Mouse (Mus musculus): Measurements from ENCODE around the gene Nnat. TPM values are rescaled to one million over a fixed set of nuclear protein-coding genes. Genes with fewer than 3 reads are reported as not detected.

The Nnat gene
- polyA plus RNA-seq, 1 experiment from 2014 or later, result 7,318 TPM

GRCm38 (mm10) chr2:157536476-157537081 is 23.3 kb upstream of the Nnat start:
- Histone ChIP-seq H3K9ac (no peak overlapping the region), H3K4me2 (no peak overlapping the region), H3K4me3 (no peak overlapping the region), H3K9me3 (no peaks in the 10 kb centered on the region), H3K4me1 (replicated peaks) (peaks cover 63% of the 10 kb centered on the region), H3K27ac (replicated peaks) (peak overlapping the region; percentile 82), H3K36me3 (no peaks in the 10 kb centered on the region), H3K27me3 (no peaks in the 10 kb centered on the region)
- 49% methylated on average over 7 of the region's 7 CpGs for WGBS
- ATAC-seq (ENCODE audit: low FRiP score, low read depth), result no peak

- no peak overlapping the region for H3K9ac ChIP-seq
- H3K27me3 ChIP-seq, result no peaks in the 10 kb centered on the region
- peak overlapping the region; percentile 82 for H3K27ac ChIP-seq (replicated peaks)
- no peak overlapping the region for H3K4me2 ChIP-seq
- no peak overlapping the region for H3K4me3 ChIP-seq
- H3K4me1 ChIP-seq (replicated peaks), result peaks cover 63% of the 10 kb centered on the region
- no peaks in the 10 kb centered on the region for H3K36me3 ChIP-seq
- WGBS, result 20% methylated on average over 7 of the region's 7 CpGs
- ATAC-seq (ENCODE audit: low FRiP score, low read depth), result peak; percentile 38
- no peaks in the 10 kb centered on the region for H3K9me3 ChIP-seq
These were observed 22.8 kb upstream of the Nnat start for GRCm38 (mm10) chr2:157537118-157537517.

- no peak overlapping the region for H3K9ac ChIP-seq
- H3K4me2 ChIP-seq, result no peak overlapping the region
- peaks cover 74% of the 10 kb centered on the region for H3K4me1 ChIP-seq (replicated peaks)
- H3K27ac ChIP-seq (replicated peaks), result peak overlapping the region; percentile 61
- H3K36me3 ChIP-seq, result no peaks in the 10 kb centered on the region
- no peaks in the 10 kb centered on the region for H3K9me3 ChIP-seq
- no peak overlapping the region for H3K4me3 ChIP-seq
- ATAC-seq (ENCODE audit: low FRiP score, low read depth), result no peak
- H3K27me3 ChIP-seq, result no peaks in the 10 kb centered on the region
- 27% methylated on average over 24 of the region's 24 CpGs for WGBS
These were observed 19.6 kb upstream of the Nnat start for GRCm38 (mm10) chr2:157540073-157540952.

GRCm38 (mm10) chr2:157540953-157541569 is 18.8 kb upstream of the Nnat start:
- Histone ChIP-seq H3K36me3 (no peaks in the 10 kb centered on the region), H3K4me3 (no peak overlapping the region), H3K4me2 (no peak overlapping the region), H3K27ac (replicated peaks) (peak overlapping the region; percentile 61), H3K9ac (no peak overlapping the region; the same call in 1 of the 2 replicates), H3K27me3 (no peaks in the 10 kb centered on the region), H3K9me3 (no peaks in the 10 kb centered on the region), H3K4me1 (replicated peaks) (peaks cover 80% of the 10 kb centered on the region)
- 14% methylated on average over 9 of the region's 9 CpGs for WGBS
- no peak for ATAC-seq (ENCODE audit: low FRiP score, low read depth)

GRCm38 (mm10) chr2:157541631-157542030 is 18.2 kb upstream of the Nnat start:
- Histone ChIP-seq H3K9ac (no peak overlapping the region), H3K27me3 (no peaks in the 10 kb centered on the region), H3K4me2 (no peak overlapping the region), H3K27ac (replicated peaks) (peak overlapping the region; percentile 61), H3K9me3 (no peaks in the 10 kb centered on the region), H3K4me1 (replicated peaks) (peaks cover 80% of the 10 kb centered on the region), H3K4me3 (no peak overlapping the region), H3K36me3 (no peaks in the 10 kb centered on the region)
- 30% methylated on average over 8 of the region's 8 CpGs for WGBS
- ATAC-seq (ENCODE audit: low FRiP score, low read depth), result no peak

GRCm38 (mm10) chr2:157542415-157542814 is 17.5 kb upstream of the Nnat start:
- WGBS, result 40% methylated on average over 4 of the region's 4 CpGs
- Histone ChIP-seq H3K27ac (replicated peaks) (peak overlapping the region; percentile 61), H3K4me2 (no peak overlapping the region), H3K9ac (no peak overlapping the region), H3K4me1 (replicated peaks) (peaks cover 79% of the 10 kb centered on the region), H3K9me3 (no peaks in the 10 kb centered on the region), H3K36me3 (no peaks in the 10 kb centered on the region), H3K4me3 (no peak overlapping the region), H3K27me3 (no peaks in the 10 kb centered on the region)
- ATAC-seq (ENCODE audit: low FRiP score, low read depth), result no peak

GRCm38 (mm10) chr2:157544333-157544888 is 15.5 kb upstream of the Nnat start:
- H3K4me3 ChIP-seq, result no peak overlapping the region
- H3K4me1 ChIP-seq (replicated peaks), result peaks cover 71% of the 10 kb centered on the region
- H3K9me3 ChIP-seq, result no peaks in the 10 kb centered on the region
- no peak overlapping the region for H3K9ac ChIP-seq
- ATAC-seq (ENCODE audit: low FRiP score, low read depth), result peak; percentile 57; the same call in 1 of the 2 replicates
- H3K27ac ChIP-seq (replicated peaks), result peak overlapping the region; percentile 10; the same call in 1 of the 2 replicates
- WGBS, result 42% methylated on average over 9 of the region's 9 CpGs
- H3K4me2 ChIP-seq, result no peak overlapping the region
- H3K27me3 ChIP-seq, result no peaks in the 10 kb centered on the region
- peaks cover 4% of the 10 kb centered on the region; the same call in 1 of the 2 replicates for H3K36me3 ChIP-seq

GRCm38 (mm10) chr2:157546686-157547085 is 13.2 kb upstream of the Nnat start:
- no peak overlapping the region for H3K4me3 ChIP-seq
- ATAC-seq (ENCODE audit: low FRiP score, low read depth), result no peak
- no peaks in the 10 kb centered on the region for H3K9me3 ChIP-seq
- H3K36me3 ChIP-seq, result peaks cover 4% of the 10 kb centered on the region; the same call in 1 of the 2 replicates
- H3K27ac ChIP-seq (replicated peaks), result peak overlapping the region; percentile 65
- H3K4me1 ChIP-seq (replicated peaks), result peaks cover 48% of the 10 kb centered on the region
- no peak overlapping the region for H3K4me2 ChIP-seq
- H3K9ac ChIP-seq, result no peak overlapping the region
- H3K27me3 ChIP-seq, result no peaks in the 10 kb centered on the region

- Histone ChIP-seq H3K9me3 (no peaks in the 10 kb centered on the region), H3K9ac (no peak overlapping the region), H3K4me2 (no peak overlapping the region), H3K27ac (replicated peaks) (no peak overlapping the region), H3K36me3 (peaks cover 4% of the 10 kb centered on the region; the same call in 1 of the 2 replicates), H3K4me1 (replicated peaks) (peaks cover 49% of the 10 kb centered on the region), H3K4me3 (no peak overlapping the region), H3K27me3 (no peaks in the 10 kb centered on the region)
- ATAC-seq (ENCODE audit: low FRiP score, low read depth), result no peak
- WGBS, result 81% methylated on average over 4 of the region's 4 CpGs
These were observed 9.6 kb upstream of the Nnat start for GRCm38 (mm10) chr2:157550292-157550691.

- Histone ChIP-seq H3K36me3 (peaks cover 16% of the 10 kb centered on the region), H3K9me3 (no peaks in the 10 kb centered on the region), H3K27me3 (no peaks in the 10 kb centered on the region), H3K4me2 (no peak overlapping the region), H3K4me1 (replicated peaks) (peaks cover 31% of the 10 kb centered on the region), H3K4me3 (no peak overlapping the region), H3K27ac (replicated peaks) (peak overlapping the region; percentile 0; the same call in 1 of the 2 replicates), H3K9ac (no peak overlapping the region)
- peak; percentile 59; the same call in 1 of the 2 replicates for ATAC-seq (ENCODE audit: low FRiP score, low read depth)
- 68% methylated on average over 10 of the region's 10 CpGs for WGBS
These were observed 7.6 kb upstream of the Nnat start for GRCm38 (mm10) chr2:157552158-157552886.

GRCm38 (mm10) chr2:157556074-157556698 is 3.7 kb upstream of the Nnat start:
- Histone ChIP-seq H3K27me3 (no peaks in the 10 kb centered on the region), H3K4me2 (no peak overlapping the region), H3K4me1 (replicated peaks) (peaks cover 51% of the 10 kb centered on the region), H3K27ac (replicated peaks) (no peak overlapping the region), H3K9me3 (peaks cover 19% of the 10 kb centered on the region; the same call in 1 of the 2 replicates), H3K9ac (no peak overlapping the region), H3K4me3 (no peak overlapping the region), H3K36me3 (peaks cover 38% of the 10 kb centered on the region)
- 70% methylated on average over 5 of the region's 5 CpGs for whole genome bisulfite sequencing
- ATAC-seq (ENCODE audit: low FRiP score, low read depth), result no peak
